Mouse (Mus musculus) ES-Bruce4 (cell line): Measurements from ENCODE around the gene Hist1h2ap. TPM values are rescaled to one million over a fixed set of nuclear protein-coding genes. Genes with fewer than 3 reads are reported as not detected.
"Not testable (repeated sequence)": the region's sequence is repeated elsewhere in the genome, so short reads cannot be mapped to it uniquely, and the experiment has no call there.

ENCODE experiments used
- H3K27ac ChIP-seq: 2 replicates; pipeline ENCODE4 v1.5.1; 2012; ENCODE audit warnings: low read length, inconsistent platforms; ENCODE audit not compliant: insufficient read depth
- H3K27me3 ChIP-seq: 2 replicates; pipeline ENCODE4 v1.6.1; 2012; ENCODE audit warnings: mild to moderate bottlenecking, low read length, inconsistent platforms; ENCODE audit not compliant: control insufficient read depth, poor library complexity, insufficient read depth, severe bottlenecking
- H3K36me3 ChIP-seq: 2 replicates; pipeline ENCODE4 v1.6.1; 2012; ENCODE audit warnings: inconsistent platforms, mild to moderate bottlenecking, low read length, moderate library complexity; ENCODE audit not compliant: control insufficient read depth, poor library complexity, insufficient read depth, severe bottlenecking
- H3K4me1 ChIP-seq: one replicate; pipeline ENCODE4 v1.8.1; 2011; ENCODE audit warnings: low read length; ENCODE audit not compliant: control insufficient read depth, insufficient read depth
- H3K4me3 ChIP-seq: 2 replicates; pipeline ENCODE4 v1.5.1; 2011; ENCODE audit warnings: low read depth, mild to moderate bottlenecking, low read length
- H3K9ac ChIP-seq: 2 replicates; pipeline ENCODE4 v1.6.1; 2012; ENCODE audit warnings: low read depth, mild to moderate bottlenecking, inconsistent platforms; ENCODE audit not compliant: poor library complexity, severe bottlenecking
- H3K9me3 ChIP-seq: replicated peaks from 2 replicates; pipeline ENCODE4 v1.6.1; 2012; ENCODE audit warnings: mild to moderate bottlenecking, low read length, inconsistent platforms; ENCODE audit not compliant: control insufficient read depth, poor library complexity, insufficient read depth, severe bottlenecking
- CTCF ChIP-seq: IDR thresholded peaks from one replicate; pipeline ENCODE4 v1.8.1; 2011; ENCODE audit warnings: low read depth, low read length
- EP300 ChIP-seq: IDR thresholded peaks from 2 replicates; pipeline ENCODE4 v1.6.1; 2011; ENCODE audit warnings: low read depth, low read length; ENCODE audit not compliant: insufficient read depth
- POLR2A ChIP-seq: IDR thresholded peaks from one replicate; pipeline ENCODE4 v1.8.1; 2011; ENCODE audit warnings: low read length; ENCODE audit not compliant: insufficient read depth
- polyA plus RNA-seq: library from polyadenylated mRNA; stranded (reverse); fragments of >200 nt; gene quantifications from 2 replicates; pipeline ENCODE4 v1.2.4, GENCODE M21; 2011; ENCODE audit warnings: low read depth; ENCODE audit not compliant: missing spikeins, insufficient read depth, insufficient read length

Gene Hist1h2ap
- polyA plus RNA-seq = 47.5 and 51.1 TPM in 2 replicates

GRCm38 (mm10) chr13:21833461-21833860 lies at the start of gene Hist1h2ap, which contains the start of gene Hist1h2br:
Hist1h2ap (minus strand) TSS chr13:21833507.
Hist1h2br (plus strand) TSS chr13:21833743.
- not testable (repeated sequence) for H3K27ac ChIP-seq, H3K9ac ChIP-seq, H3K27me3 ChIP-seq, H3K4me1 ChIP-seq, H3K9me3 ChIP-seq, H3K36me3 ChIP-seq, H3K4me3 ChIP-seq

- H3K27me3 ChIP-seq = no peaks in the 10 kb centered on the region
- peak overlapping the region; percentile 94 for H3K9ac ChIP-seq
- no peaks in the 10 kb centered on the region for H3K36me3 ChIP-seq
- no peaks in the 10 kb centered on the region for H3K4me1 ChIP-seq
- TF ChIP-seq CTCF = no peak
- no peak for TF ChIP-seq EP300
- no peak for TF ChIP-seq POLR2A
- H3K9me3 ChIP-seq = no peaks in the 10 kb centered on the region
- peak overlapping the region; percentile 99 for H3K4me3 ChIP-seq
- H3K27ac ChIP-seq = no peak overlapping the region
Measured at GRCm38 (mm10) chr13:21882760-21883405, 49.6 kb upstream of the Hist1h2ap start.

GRCm38 (mm10) chr13:21881878-21882669 lies 48.8 kb upstream of the Hist1h2ap start:
- no peaks in the 10 kb centered on the region for H3K9me3 ChIP-seq
- no peaks in the 10 kb centered on the region for H3K36me3 ChIP-seq
- peak overlapping the region; percentile 62 for H3K27ac ChIP-seq
- H3K9ac ChIP-seq = peak overlapping the region; percentile 94
- no peaks in the 10 kb centered on the region for H3K27me3 ChIP-seq
- H3K4me1 ChIP-seq = no peaks in the 10 kb centered on the region
- TF ChIP-seq POLR2A (no peak), CTCF (no peak), EP300 (no peak)
- H3K4me3 ChIP-seq = peak overlapping the region; percentile 98

GRCm38 (mm10) chr13:21880735-21881134 lies 47.4 kb upstream of the Hist1h2ap start:
- H3K36me3 ChIP-seq = no peaks in the 10 kb centered on the region
- H3K9ac ChIP-seq = no peak overlapping the region
- no peak overlapping the region for H3K4me3 ChIP-seq
- H3K4me1 ChIP-seq = no peaks in the 10 kb centered on the region
- TF ChIP-seq POLR2A (no peak), CTCF (no peak), EP300 (no peak)
- H3K9me3 ChIP-seq = no peaks in the 10 kb centered on the region
- no peaks in the 10 kb centered on the region for H3K27me3 ChIP-seq
- no peak overlapping the region for H3K27ac ChIP-seq

- H3K4me1 ChIP-seq, H3K9ac ChIP-seq: not testable (repeated sequence)
Measured at GRCm38 (mm10) chr13:21865503-21865902, 32.2 kb upstream of the Hist1h2ap start.

GRCm38 (mm10) chr13:21861608-21862007 lies 28.3 kb upstream of the Hist1h2ap start:
- Histone ChIP-seq H3K9me3 (peaks cover 5% of the 10 kb centered on the region), H3K27me3 (no peaks in the 10 kb centered on the region), H3K36me3 (no peaks in the 10 kb centered on the region), H3K4me3 (no peak overlapping the region), H3K4me1 (no peaks in the 10 kb centered on the region), H3K9ac (no peak overlapping the region), H3K27ac (no peak overlapping the region)
- no peak for TF ChIP-seq CTCF
- TF ChIP-seq EP300 = no peak
- no peak for TF ChIP-seq POLR2A

More at GRCm38 (mm10) chr13:21865503-21865902, 32.2 kb upstream of the Hist1h2ap start:
- peak overlapping the region; percentile 86 for H3K27ac ChIP-seq
- H3K9me3 ChIP-seq, H3K27me3 ChIP-seq, H3K36me3 ChIP-seq, H3K4me3 ChIP-seq: not testable (repeated sequence)
